Mouse (Mus musculus) CH12.LX (cell line): ENCODE measurements around the gene Clec3a. TPM values are rescaled to one million over a fixed set of nuclear protein-coding genes. Genes with fewer than 3 reads are reported as not detected.

Experiments
- DNase-seq: peaks from one replicate; pipeline ENCODE4 v3.0.0-alpha.2; 2013; ENCODE audit errors: extremely low read depth
- H3K27ac ChIP-seq: 2 replicates; pipeline ENCODE4 v1.5.1; 2012; ENCODE audit warnings: low read depth, mild to moderate bottlenecking, control low read depth, moderate library complexity; ENCODE audit not compliant: insufficient read depth
- H3K27me3 ChIP-seq: replicated peaks from 2 replicates; pipeline ENCODE3; 2012; ENCODE audit warnings: inconsistent platforms
- H3K36me3 ChIP-seq, 2 experiments: replicated peaks in 1 of 2; 2 replicates each; pipeline versions ENCODE3 to v1.6.1; 2012; ENCODE audit warnings: inconsistent platforms in 1 of 2, low read length in 1 of 2, mild to moderate bottlenecking in 1 of 2, mixed read lengths in 1 of 2, moderate library complexity in 1 of 2; ENCODE audit not compliant: control insufficient read depth in 1 of 2, insufficient read depth in 1 of 2
- H3K4me1 ChIP-seq, 2 experiments: 2 replicates each; pipeline ENCODE4 v1.6.1; 2012; ENCODE audit warnings: inconsistent platforms in 1 of 2, moderate library complexity in 1 of 2; ENCODE audit not compliant: insufficient read depth in 2 of 2, control insufficient read depth in 1 of 2
- H3K4me2 ChIP-seq: 2 replicates; pipeline ENCODE4 v1.6.1; 2012; ENCODE audit warnings: low read depth, mild to moderate bottlenecking, control low read depth; ENCODE audit not compliant: poor library complexity, insufficient read depth, severe bottlenecking
- H3K4me3 ChIP-seq, 3 experiments: fragments of 150-350 bp in 1 of 3; sonication (generic) in 1 of 3; replicated peaks in 1 of 3; 2 replicates each; pipeline versions ENCODE3 to v1.5.1; 2011 to 2012; ENCODE audit warnings: low read depth in 2 of 3, low read length in 2 of 3, mild to moderate bottlenecking in 2 of 3, moderate library complexity in 2 of 3, control low read depth in 1 of 3, improper control_type of control experiment in 1 of 3, inconsistent platforms in 1 of 3, mixed read lengths in 1 of 3; ENCODE audit not compliant: poor library complexity in 1 of 3
- H3K79me2 ChIP-seq: replicated peaks from 2 replicates; pipeline ENCODE4 v1.6.1; 2012; ENCODE audit warnings: mild to moderate bottlenecking, moderate library complexity; ENCODE audit not compliant: control insufficient read depth, poor library complexity, insufficient read depth, severe bottlenecking; ENCODE audit errors: extremely low read depth
- H3K9ac ChIP-seq: 2 replicates; pipeline ENCODE4 v1.6.1; 2012; ENCODE audit warnings: low read depth, mild to moderate bottlenecking, control low read depth, moderate library complexity; ENCODE audit not compliant: insufficient read depth
- H3K9me3 ChIP-seq: replicated peaks from 2 replicates; pipeline ENCODE3; 2012; ENCODE audit warnings: low read length, inconsistent platforms, mixed read lengths
- BHLHE40 ChIP-seq: IDR thresholded peaks from 2 replicates; pipeline ENCODE4 v1.6.1; 2011; ENCODE audit warnings: mild to moderate bottlenecking, low read depth, low read length, improper control_type of control experiment
- CHD2 ChIP-seq: IDR thresholded peaks from 2 replicates; pipeline ENCODE4 v1.6.1; 2011; ENCODE audit warnings: low read length, improper control_type of control experiment
- CTCF ChIP-seq, 2 experiments: IDR thresholded peaks in 1 of 2; conservative IDR thresholded peaks in 1 of 2; 2 replicates each; pipeline ENCODE4 v1.5.1; 2011 to 2012; ENCODE audit warnings: low read depth in 2 of 2, low read length in 2 of 2, improper control_type of control experiment in 1 of 2, inconsistent platforms in 1 of 2, mild to moderate bottlenecking in 1 of 2, moderate library complexity in 1 of 2
- E2F4 ChIP-seq: IDR thresholded peaks from 2 replicates; pipeline ENCODE4 v1.6.1; 2011; ENCODE audit warnings: low read depth, low read length, improper control_type of control experiment; ENCODE audit not compliant: insufficient replicate concordance
- ETS1 ChIP-seq: conservative IDR thresholded peaks from 2 replicates; pipeline ENCODE4 v1.6.1; 2012; ENCODE audit warnings: low read depth, mild to moderate bottlenecking, inconsistent platforms, low read length, improper control_type of control experiment, moderate library complexity
- HCFC1 ChIP-seq: IDR thresholded peaks from 2 replicates; pipeline ENCODE4 v1.6.1; 2012; ENCODE audit warnings: low read depth, mild to moderate bottlenecking, inconsistent platforms, low read length, improper control_type of control experiment
- IRF4 ChIP-seq: IDR thresholded peaks from 2 replicates; pipeline ENCODE4 v1.6.1; 2014; ENCODE audit warnings: low read depth, mild to moderate bottlenecking, inconsistent platforms, low read length, improper control_type of control experiment
- JUN ChIP-seq: IDR thresholded peaks from 2 replicates; pipeline ENCODE4 v1.6.1; 2011; ENCODE audit warnings: low read depth, mild to moderate bottlenecking, low read length, improper control_type of control experiment, moderate library complexity; ENCODE audit not compliant: insufficient read depth
- JUND ChIP-seq: conservative IDR thresholded peaks from 2 replicates; pipeline ENCODE4 v1.6.1; 2011; ENCODE audit warnings: low read depth, low read length, improper control_type of control experiment
- KAT2A ChIP-seq: IDR thresholded peaks from 2 replicates; pipeline ENCODE4 v1.6.1; 2012; ENCODE audit warnings: low read length, improper control_type of control experiment, inconsistent platforms; ENCODE audit not compliant: insufficient replicate concordance
- MAFK ChIP-seq: IDR thresholded peaks from 2 replicates; pipeline ENCODE4 v1.6.1; 2011; ENCODE audit warnings: low read length, improper control_type of control experiment; ENCODE audit not compliant: insufficient replicate concordance
- MAZ ChIP-seq: IDR thresholded peaks from 2 replicates; pipeline ENCODE4 v1.6.1; 2012; ENCODE audit warnings: low read depth, mild to moderate bottlenecking, inconsistent platforms, low read length, improper control_type of control experiment, moderate library complexity
- MEF2A ChIP-seq: IDR thresholded peaks from 2 replicates; pipeline ENCODE4 v1.6.1; 2014; ENCODE audit warnings: low read depth, mild to moderate bottlenecking, inconsistent platforms, low read length, improper control_type of control experiment, borderline replicate concordance
- MYC ChIP-seq: IDR thresholded peaks from 2 replicates; pipeline ENCODE4 v1.6.1; 2011; ENCODE audit warnings: low read depth, mild to moderate bottlenecking, improper control_type of control experiment, low read length
- NELFE ChIP-seq: IDR thresholded peaks from 2 replicates; pipeline ENCODE4 v1.6.1; 2011; ENCODE audit warnings: low read depth, low read length, improper control_type of control experiment
- RAD21 ChIP-seq: IDR thresholded peaks from 2 replicates; pipeline ENCODE4 v1.6.1; 2011; ENCODE audit warnings: low read depth, mild to moderate bottlenecking, low read length, improper control_type of control experiment, moderate library complexity
- SMC3 ChIP-seq: IDR thresholded peaks from 2 replicates; pipeline ENCODE4 v1.6.1; 2011; ENCODE audit warnings: low read depth, low read length, improper control_type of control experiment
- TCF12 ChIP-seq: IDR thresholded peaks from 2 replicates; pipeline ENCODE4 v1.6.1; 2014; ENCODE audit warnings: low read depth, mild to moderate bottlenecking, inconsistent platforms, low read length, improper control_type of control experiment
- UBTF ChIP-seq: IDR thresholded peaks from 2 replicates; pipeline ENCODE4 v1.6.1; 2012; ENCODE audit warnings: low read depth, mild to moderate bottlenecking, inconsistent platforms, low read length, improper control_type of control experiment, moderate library complexity
- USF1 ChIP-seq: IDR thresholded peaks from 2 replicates; pipeline ENCODE4 v1.6.1; 2014; ENCODE audit warnings: low read depth, mild to moderate bottlenecking, inconsistent platforms, low read length, improper control_type of control experiment
- ZC3H11A ChIP-seq: IDR thresholded peaks from 2 replicates; pipeline ENCODE4 v1.6.1; 2012; ENCODE audit warnings: low read depth, mild to moderate bottlenecking, inconsistent platforms, low read length, improper control_type of control experiment
- ZKSCAN1 ChIP-seq: IDR thresholded peaks from 2 replicates; pipeline ENCODE4 v1.6.1; 2012; ENCODE audit warnings: low read depth, inconsistent platforms, low read length, improper control_type of control experiment, borderline replicate concordance
- ZMIZ1 ChIP-seq: IDR thresholded peaks from 2 replicates; pipeline ENCODE4 v1.6.1; 2012; ENCODE audit warnings: low read depth, mild to moderate bottlenecking, inconsistent platforms, low read length, improper control_type of control experiment
- dilution Hi-C: fragments of 300-500 bp; cut with MboI; formaldehyde crosslinking; loops from 2 replicates; pipeline ENCODE4 v1.14.3; 2020; ENCODE audit warnings: low sequenced_read_pairs; ENCODE audit not compliant: extremely low pct_unique_long_range_greater_than_20kb, extremely low pct_ligation_motif_present
- in situ Hi-C: fragments of 300-500 bp; cut with MboI; formaldehyde crosslinking; loops from 3 replicates; pipeline ENCODE4 v1.14.3; 2019; ENCODE audit warnings: low sequenced_read_pairs, low pct_ligation_motif_present, low pct_unique_long_range_greater_than_20kb, mixed read lengths
- polyA plus RNA-seq: library from polyadenylated mRNA; unstranded; fragments of >175 nt; gene quantifications from 2 replicates; pipeline ENCODE4 v1.2.1, GENCODE M21; 2012; ENCODE audit warnings: low read depth; ENCODE audit not compliant: insufficient read length
- total RNA-seq, 2 experiments: library from RNA; depleted of rRNA; stranded (reverse); fragments of 300-350 nt in 1 of 2; fragments of >200 nt in 1 of 2; gene quantifications; 2 replicates each; pipeline ENCODE4 v1.2.3; 2012 to 2014

Clec3a gene
- total and polyA plus RNA-seq, 3 experiments: not detected

GRCm38 (mm10) chr8:114452278-114452677, 34.4 kb downstream of the Clec3a start:
- dilution Hi-C loops: no loop called here
- Histone ChIP-seq H3K27me3 (no peaks in the 10 kb centered on the region), H3K9me3 (no peaks in the 10 kb centered on the region), H3K36me3 (peaks cover 24 to 75% of the 10 kb centered on the region in 2 experiments), H3K4me2 (no peak overlapping the region), H3K9ac (no peak overlapping the region), H3K4me1 (peaks cover 0 to 29% of the 10 kb centered on the region in 2 experiments; a peak in 2 of 4 replicates), H3K4me3 (no peak overlapping the region), H3K79me2 (no peaks in the 10 kb centered on the region), H3K27ac (no peak overlapping the region)
- TF ChIP-seq HCFC1 (no peak), JUN (no peak), JUND (no peak), MEF2A (no peak), KAT2A (no peak), UBTF (no peak), TCF12 (no peak), CHD2 (no peak), ZC3H11A (no peak), MAFK (no peak), ZMIZ1 (no peak), BHLHE40 (no peak), NELFE (no peak), E2F4 (no peak)
- no peak for DNase-seq
- in situ Hi-C loops: loop anchor here (25.0 kb wide), 1 partner anchor 1985 kb away; no protein-coding TSS in a partner anchor

GRCm38 (mm10) chr8:114452781-114453221, 34.9 kb downstream of the Clec3a start:
- in situ Hi-C loops (loop anchor here (25.0 kb wide), 1 partner anchor 1984 kb away; no protein-coding TSS in a partner anchor), dilution Hi-C loops (no loop called here)
- peaks cover 24 to 77% of the 10 kb centered on the region in 2 experiments for H3K36me3 ChIP-seq
- no peaks in the 10 kb centered on the region for H3K79me2 ChIP-seq
- no peak for TF ChIP-seq UBTF
- TF ChIP-seq USF1: no peak
- TF ChIP-seq IRF4: no peak
- TF ChIP-seq ZKSCAN1: no peak
- no peak for TF ChIP-seq MAZ
- peak; percentile 84 for TF ChIP-seq RAD21
- no peak for TF ChIP-seq ETS1
- 0 out of 2 replicates have a peak, but pooled peaks have one; percentile 17 for TF ChIP-seq MYC
- peak; percentile 70 to 80 for TF ChIP-seq CTCF (conservative IDR thresholded peaks at IDR 0.05 in 1 of 2, IDR thresholded peaks at IDR 0.05 in 1 of 2; ENCODE audit: low read depth in 2 of 2, low read length in 2 of 2)
- no peak for TF ChIP-seq NELFE
- TF ChIP-seq SMC3: peak; percentile 53
- H3K4me2 ChIP-seq: no peak overlapping the region
- no peak overlapping the region for H3K9ac ChIP-seq
- peak; percentile 76 for DNase-seq
- H3K9me3 ChIP-seq: no peaks in the 10 kb centered on the region
- H3K27ac ChIP-seq: no peak overlapping the region
- peaks cover 0 to 25% of the 10 kb centered on the region in 2 experiments; a peak in 2 of 4 replicates for H3K4me1 ChIP-seq
- H3K27me3 ChIP-seq: no peaks in the 10 kb centered on the region
- no peak overlapping the region for H3K4me3 ChIP-seq
